Mouse (Mus musculus) left cerebral cortex, postnatal 10 days (tissue): ENCODE measurements around the gene Cdc37. TPM values are rescaled to one million over a fixed set of nuclear protein-coding genes. Genes with fewer than 3 reads are reported as not detected.

ENCODE experiments used
- DNase-seq, 2 experiments: peaks; one replicate each; pipeline ENCODE4 v3.0.0; 2021 to 2022; ENCODE audit warnings: low spot score in 2 of 2, mixed read lengths in 1 of 2; ENCODE audit errors: extremely low spot score in 1 of 2
- intact Hi-C: fragments of 180-260 bp; cut with DNase I; formaldehyde crosslinking; loops from one replicate; pipeline ENCODE4 v1.15.1; 2025
- total RNA-seq, 2 experiments: library from RNA; stranded (reverse); gene quantifications; 2 replicates each; pipeline ENCODE4 v1.2.3; 2021

The Cdc37 gene
- total RNA-seq, 2 experiments from 2014 or later, result 127 to 129 TPM

GRCm38 (mm10) chr9:21145431-21145830 lies 4.4 kb downstream of the Cdc37 start:
- intact Hi-C loops, result no loop called here
- DNase-seq, result no peak

- intact Hi-C loops, result no loop called here
- DNase-seq, result no peak
Measured at GRCm38 (mm10) chr9:21144361-21144760, 5.4 kb downstream of the Cdc37 start.

GRCm38 (mm10) chr9:21141922-21142321 lies 7.9 kb downstream of the Cdc37 start:
- DNase-seq, result no peak
- intact Hi-C loops, result no loop called here

GRCm38 (mm10) chr9:21138386-21138785 lies 11.4 kb downstream of the Cdc37 start:
- DNase-seq, result no peak
- intact Hi-C loops, result no loop called here

- peak in 1 of 2 experiments; percentile 65 for DNase-seq
- intact Hi-C loops, result no loop called here
Measured at GRCm38 (mm10) chr9:21137229-21137628, 12.6 kb downstream of the Cdc37 start.

- intact Hi-C loops, result no loop called here
- no peak for DNase-seq
Measured at GRCm38 (mm10) chr9:21136401-21136800, 13.4 kb downstream of the Cdc37 start.

GRCm38 (mm10) chr9:21135941-21136381 lies 13.8 kb downstream of the Cdc37 start:
- intact Hi-C loops, result no loop called here

GRCm38 (mm10) chr9:21135329-21135890 lies 14.4 kb downstream of the Cdc37 start:
- intact Hi-C loops, result no loop called here
- no peak for DNase-seq

More at GRCm38 (mm10) chr9:21135941-21136381, 13.8 kb downstream of the Cdc37 start:
- DNase-seq, result no peak

- peak in 1 of 2 experiments; percentile 45 for DNase-seq
- intact Hi-C loops, result loop anchor here (5.0 kb wide), 3 partner anchors 42 to 232 kb away; partner anchors contain the start of genes Gm38431, Icam5 and Raver1
Measured at GRCm38 (mm10) chr9:21134595-21135328, 15.0 kb downstream of the Cdc37 start.

- no peak for DNase-seq
- intact Hi-C loops, result loop anchor here (5.0 kb wide), 3 partner anchors 41 to 231 kb away; partner anchors contain the start of genes Gm38431, Icam5 and Raver1
Measured at GRCm38 (mm10) chr9:21133064-21133707, 16.6 kb downstream of the Cdc37 start.

- intact Hi-C loops, result loop anchor here (5.0 kb wide), 3 partner anchors 40 to 230 kb away; partner anchors contain the start of genes Gm38431, Icam5 and Raver1
- peak in 1 of 2 experiments; percentile 47 for DNase-seq
Measured at GRCm38 (mm10) chr9:21132102-21132775, 17.5 kb downstream of the Cdc37 start.

GRCm38 (mm10) chr9:21131059-21131956 lies 18.5 kb downstream of the Cdc37 start, which contains the start of gene Tyk2:
Gene Tyk2, minus strand, starts transcription at chr9:21131243.
- peak; percentile 94 to 95 for DNase-seq
- intact Hi-C loops, result loop anchor here (5.0 kb wide), 3 partner anchors 39 to 229 kb away; partner anchors contain the start of genes Gm38431, Icam5 and Raver1

- no peak for DNase-seq
- intact Hi-C loops, result no loop called here
Measured at GRCm38 (mm10) chr9:21126259-21126627, 23.5 kb downstream of the Cdc37 start.

GRCm38 (mm10) chr9:21125502-21126258 lies 24.1 kb downstream of the Cdc37 start:
- no peak for DNase-seq
- intact Hi-C loops, result no loop called here

GRCm38 (mm10) chr9:21124837-21125236 lies 24.9 kb downstream of the Cdc37 start:
- DNase-seq, result no peak

GRCm38 (mm10) chr9:21121483-21121882 lies 28.3 kb downstream of the Cdc37 start:
- intact Hi-C loops, result no loop called here
- DNase-seq, result no peak

More at GRCm38 (mm10) chr9:21124837-21125236, 24.9 kb downstream of the Cdc37 start:
- intact Hi-C loops, result no loop called here

GRCm38 (mm10) chr9:21117073-21117472 lies 32.7 kb downstream of the Cdc37 start:
- intact Hi-C loops, result no loop called here
- no peak for DNase-seq
